Mouse (Mus musculus): ENCODE results near the gene Nmur1.

Nmur1 gene

GRCm38 (mm10) chr1:86426128-86426527, at the start of gene Nmur1, which contains the start of gene Tex44:
Nmur1 (minus strand) TSS chr1:86426228.
Tex44 (plus strand) TSS chr1:86426329.
- DNase-seq (ENCODE audit: low spot score in 2 of 2), result no peak

GRCm38 (mm10) chr1:86473109-86473760, 47.2 kb upstream of the Nmur1 start:
- no peak for DNase-seq (ENCODE audit: low spot score in 2 of 2)

GRCm38 (mm10) chr1:86472197-86472952, 46.3 kb upstream of the Nmur1 start:
- peak; percentile 89 to 90 for DNase-seq (ENCODE audit: low spot score in 2 of 2)

- DNase-seq (ENCODE audit: low spot score in 2 of 2), result peak in 1 of 2 experiments; percentile 49
Measured at GRCm38 (mm10) chr1:86471504-86471961, 45.5 kb upstream of the Nmur1 start.

DNA sequence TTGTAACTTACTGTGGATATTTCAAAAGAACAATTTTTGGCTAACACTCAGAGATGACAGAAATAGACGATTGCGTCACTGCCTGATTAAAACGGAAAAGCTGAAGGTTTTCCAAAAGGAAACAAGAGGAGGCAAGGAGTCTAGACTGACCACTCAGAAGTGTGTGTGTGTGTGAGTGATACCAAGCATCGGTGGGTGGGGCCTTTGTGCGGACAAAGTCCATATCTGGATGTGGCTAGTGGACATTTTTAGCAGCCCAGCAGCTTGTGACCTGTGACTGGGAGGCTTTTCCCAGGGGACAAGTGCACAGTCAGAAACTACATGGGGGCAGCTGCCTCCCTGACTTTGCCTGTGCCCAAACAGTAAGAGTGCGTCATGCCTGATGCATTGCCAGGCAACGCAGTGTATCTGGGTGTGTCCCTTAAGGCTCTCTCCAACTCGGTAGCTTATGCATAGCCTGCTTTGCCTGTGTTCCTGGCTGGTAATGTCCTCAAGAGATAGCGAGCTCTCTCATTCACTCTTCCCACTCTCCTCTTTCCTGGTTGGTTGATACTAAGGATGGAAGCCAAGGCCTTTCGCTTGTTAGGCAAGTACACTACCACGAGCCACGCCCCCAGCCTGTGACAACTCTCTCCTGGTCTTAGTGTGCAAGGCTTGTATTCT, 44.6 kb upstream of the Nmur1 start:
- peak; percentile 94 to 95 for DNase-seq (ENCODE audit: low spot score in 2 of 2)

GRCm38 (mm10) chr1:86469876-86470275, 43.8 kb upstream of the Nmur1 start:
- no peak for DNase-seq (ENCODE audit: low spot score in 2 of 2)

GRCm38 (mm10) chr1:86467416-86467815, 41.4 kb upstream of the Nmur1 start:
- no peak for DNase-seq (ENCODE audit: low spot score in 2 of 2)

GRCm38 (mm10) chr1:86464875-86465224, 38.8 kb upstream of the Nmur1 start:
- no peak for DNase-seq (ENCODE audit: low spot score in 2 of 2)

- DNase-seq (ENCODE audit: low spot score in 2 of 2), result no peak
Measured at GRCm38 (mm10) chr1:86464223-86464874, 38.3 kb upstream of the Nmur1 start.

DNA sequence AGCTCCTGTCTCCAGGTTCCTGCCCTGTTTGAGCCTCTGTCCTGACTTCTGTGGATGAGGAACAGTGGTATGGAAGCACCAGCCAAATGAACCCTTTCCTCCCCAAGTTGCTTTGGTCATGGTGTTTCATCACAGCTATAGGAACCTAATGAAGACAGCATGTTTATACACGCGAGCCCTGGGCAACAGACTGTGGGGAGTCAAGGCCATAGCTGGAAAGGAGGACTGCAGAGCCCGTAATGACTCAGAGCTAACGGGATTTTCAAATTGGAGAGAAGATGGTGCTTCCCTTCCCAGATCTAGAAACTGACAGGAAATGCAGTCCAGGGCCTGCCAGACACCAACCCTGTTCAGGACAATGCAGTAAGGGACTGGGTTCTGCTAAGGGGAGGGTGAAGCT, 33.3 kb upstream of the Nmur1 start:
- no peak for DNase-seq (ENCODE audit: low spot score in 2 of 2)

- DNase-seq (ENCODE audit: low spot score in 2 of 2), result no peak
Measured at GRCm38 (mm10) chr1:86456892-86457581, 31.0 kb upstream of the Nmur1 start.

- no peak for DNase-seq (ENCODE audit: low spot score in 2 of 2)
Measured at GRCm38 (mm10) chr1:86452713-86453112, 26.7 kb upstream of the Nmur1 start.

DNA sequence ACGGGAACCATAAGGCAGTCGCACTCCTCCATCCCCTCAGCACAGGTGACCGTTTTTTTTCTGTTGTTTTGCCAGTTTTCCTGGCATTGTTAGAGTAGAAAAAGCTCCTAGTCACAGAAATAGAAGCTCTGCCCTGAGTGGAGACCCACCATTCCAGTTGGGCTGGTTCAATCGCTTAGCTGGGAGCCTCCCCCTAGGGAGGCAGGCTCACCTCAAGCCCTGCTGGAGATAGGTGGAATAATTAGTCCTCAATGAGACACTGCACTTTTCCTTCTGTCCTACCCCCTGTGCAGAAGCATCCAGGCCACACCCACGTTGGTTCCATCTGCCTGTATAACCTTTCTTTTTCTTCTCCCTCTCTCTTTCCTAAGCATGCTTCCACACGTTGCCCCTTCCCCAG, 23.9 kb upstream of the Nmur1 start:
- no peak for DNase-seq (ENCODE audit: low spot score in 2 of 2)

DNA sequence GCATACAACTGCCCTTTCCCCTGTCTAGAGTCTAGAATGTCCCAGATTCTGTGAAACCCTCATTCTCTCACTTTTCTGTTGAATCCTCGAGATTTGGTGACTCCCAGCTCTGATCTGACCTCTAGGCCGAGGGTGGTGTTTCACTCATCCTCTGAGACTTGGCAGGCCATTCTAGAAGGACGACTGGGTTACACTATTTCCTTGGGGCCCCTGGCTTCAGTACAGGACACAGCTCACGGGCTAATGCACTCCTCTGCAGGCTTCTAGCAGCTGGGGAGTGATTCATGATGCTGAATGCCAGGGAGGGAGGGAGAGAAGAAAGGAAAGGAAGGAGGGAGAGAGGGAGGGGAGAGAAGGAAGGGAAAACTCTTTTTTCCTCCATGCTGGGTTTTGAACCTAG, 22.2 kb upstream of the Nmur1 start:
- peak; percentile 70 to 76 for DNase-seq (ENCODE audit: low spot score in 2 of 2)

DNA sequence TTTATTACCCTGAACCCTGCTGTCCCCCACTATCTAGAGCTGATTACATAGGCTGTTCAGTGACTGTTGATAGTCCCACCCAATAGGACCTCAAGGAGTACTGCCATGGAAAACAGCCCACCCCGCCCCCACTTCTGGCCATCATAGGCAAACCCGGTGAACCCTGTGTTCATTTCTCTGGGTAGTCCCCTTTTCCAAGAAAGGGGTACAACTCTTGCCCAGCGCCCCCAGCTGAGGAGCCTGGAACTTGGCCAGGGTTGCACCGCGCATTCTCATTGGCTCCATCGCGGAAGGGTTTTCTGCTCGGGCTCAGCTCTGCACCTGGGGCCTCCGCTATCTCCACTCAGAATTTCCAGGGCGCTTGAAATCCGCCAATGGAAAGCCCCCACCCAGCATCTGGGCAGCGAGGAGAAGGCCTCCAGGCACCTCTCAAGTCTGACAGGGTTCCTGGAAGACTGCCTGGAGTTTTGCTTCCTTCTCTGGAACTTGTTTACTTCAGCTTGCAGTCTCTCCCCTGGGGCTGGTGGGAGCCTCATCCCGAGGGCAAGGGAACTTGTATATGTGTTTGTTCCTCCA, 21.7 kb upstream of the Nmur1 start:
- DNase-seq (ENCODE audit: low spot score in 2 of 2), result peak; percentile 66 to 67

DNA sequence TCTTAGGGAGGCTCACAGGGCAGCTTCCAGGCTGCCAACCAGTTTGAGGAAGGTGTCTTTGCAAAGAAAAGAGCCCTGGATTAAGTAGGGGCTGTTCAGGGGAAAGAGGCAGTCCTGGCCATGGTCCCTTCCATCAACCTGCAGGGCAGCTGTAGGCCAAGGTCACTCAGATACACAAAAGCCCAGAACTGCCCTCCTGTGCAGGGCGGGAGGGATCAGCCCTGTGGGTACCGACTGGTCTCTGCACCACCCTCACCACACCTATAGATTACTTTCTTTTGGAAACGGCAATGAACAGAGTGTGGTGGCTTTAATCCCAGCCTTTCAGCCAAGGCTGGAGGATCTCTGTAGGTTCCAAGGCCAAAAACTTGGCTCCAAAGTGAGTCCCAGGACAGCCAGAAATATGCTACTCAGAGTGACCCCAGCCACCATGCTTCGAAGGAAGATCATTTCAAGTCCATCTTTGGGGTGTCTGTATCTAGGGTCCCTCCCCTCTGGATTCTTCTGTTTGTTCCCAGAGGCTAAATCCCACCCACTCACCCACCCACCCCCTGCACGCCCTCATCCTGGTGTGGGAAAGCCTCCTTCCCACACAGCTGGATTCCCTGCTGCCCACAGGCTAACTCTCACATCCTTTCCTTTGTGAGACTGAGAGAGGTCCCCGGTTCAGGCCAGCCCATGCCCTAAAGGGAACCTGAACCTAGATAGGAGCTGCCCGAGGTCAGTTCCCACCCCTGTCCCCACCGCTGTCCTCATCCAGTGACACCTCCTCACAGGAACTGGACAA, 17.6 kb upstream of the Nmur1 start:
- no peak for DNase-seq (ENCODE audit: low spot score in 2 of 2)

DNA sequence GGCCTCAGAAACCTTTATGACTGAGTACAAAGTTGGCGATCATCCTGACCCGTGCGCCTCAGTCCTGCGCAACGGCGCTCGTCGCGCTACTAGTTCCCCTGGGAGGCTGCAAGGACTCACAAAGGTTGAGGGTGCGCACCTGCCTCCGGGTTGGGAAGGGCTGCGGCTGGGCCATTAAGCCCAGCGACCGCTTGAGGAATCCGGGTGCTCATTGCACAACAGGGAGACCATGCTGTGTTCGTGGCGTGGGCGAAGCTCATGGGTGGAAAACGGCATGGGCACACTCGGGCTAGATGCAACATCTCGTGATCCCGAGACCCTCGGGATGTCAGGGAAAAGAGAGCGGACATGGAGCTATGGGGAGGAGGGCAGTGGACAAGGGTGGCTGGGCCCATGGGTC, 16.8 kb upstream of the Nmur1 start:
- no peak for DNase-seq (ENCODE audit: low spot score in 2 of 2)

DNA sequence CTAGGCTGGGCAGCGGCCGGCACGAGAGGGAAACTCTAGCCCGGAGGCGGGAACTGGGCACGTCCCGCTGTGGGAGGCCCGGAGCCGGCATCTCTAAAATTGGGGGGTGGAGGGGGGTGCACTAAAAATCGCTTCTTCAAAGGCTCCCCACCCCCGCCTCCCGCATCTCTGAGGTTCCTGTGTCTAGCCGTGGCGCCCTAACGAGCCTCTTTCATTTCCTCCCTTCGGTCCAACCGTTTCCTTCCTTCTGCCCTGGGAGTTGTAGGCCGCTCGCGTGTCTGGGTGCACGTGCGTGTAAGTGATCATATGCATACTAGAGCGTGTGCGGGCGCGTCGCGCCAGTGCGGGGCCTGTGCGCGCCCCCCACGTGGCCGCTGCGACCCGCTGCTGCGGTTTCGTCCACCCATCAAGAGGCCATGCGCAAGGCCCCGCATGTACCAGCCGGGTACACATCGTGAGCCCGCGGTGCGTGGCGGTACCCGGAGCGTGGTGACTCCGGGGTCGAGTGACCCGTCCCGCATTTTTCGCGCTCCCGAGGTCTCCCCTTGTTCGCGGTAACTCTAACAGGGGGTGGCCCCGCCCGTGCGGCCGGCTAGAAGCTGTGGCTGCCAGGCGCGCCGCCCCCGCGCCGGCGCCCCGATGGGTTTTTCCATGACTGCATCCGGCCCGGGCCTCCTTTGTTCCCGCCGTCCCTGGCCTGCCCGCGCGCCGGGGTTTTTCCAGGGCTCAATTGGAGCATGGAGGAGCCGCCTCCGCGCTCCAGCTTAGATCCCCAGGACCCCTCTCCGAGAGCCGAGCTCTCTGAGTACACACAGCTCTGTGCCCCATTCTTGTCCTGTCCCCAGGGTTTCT, 16.2 kb upstream of the Nmur1 start:
- peak; percentile 92 for DNase-seq (ENCODE audit: low spot score in 2 of 2)

DNA sequence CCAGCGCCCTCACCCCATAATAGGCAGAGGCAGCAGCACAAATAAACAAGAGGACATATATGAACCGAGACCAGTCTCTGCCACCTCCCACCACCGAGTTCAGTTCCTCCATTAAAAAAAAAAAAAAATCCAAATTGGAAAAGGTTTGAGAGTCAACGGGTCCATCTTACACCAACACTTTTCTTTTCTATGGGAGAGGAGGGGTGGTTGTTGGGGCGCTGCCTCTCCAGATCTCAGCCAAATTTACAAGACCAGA, 15.6 kb upstream of the Nmur1 start:
- DNase-seq (ENCODE audit: low spot score in 2 of 2), result no peak
